Comparison of ENCODE assay signal across 42 mouse cellular contexts in the genomic region with DNA sequence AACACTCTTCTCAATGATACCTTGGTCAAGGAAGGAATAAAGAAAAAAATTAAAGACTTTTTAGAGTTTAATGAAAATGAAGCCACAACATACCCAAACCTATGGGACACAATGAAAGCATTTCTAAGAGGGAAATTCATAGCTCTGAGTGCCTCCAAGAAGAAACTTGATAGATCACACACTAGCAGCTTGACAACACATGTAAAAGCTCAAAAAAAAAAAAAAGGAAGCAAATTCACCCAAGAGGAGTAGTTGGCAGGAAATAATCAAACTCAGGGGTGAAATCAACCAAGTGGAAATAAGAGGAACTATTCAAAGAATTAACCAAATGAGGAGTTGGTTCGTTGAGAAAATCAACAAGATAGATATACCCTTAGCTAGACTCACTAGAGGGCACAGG. TPM values are rescaled to one million over a fixed set of nuclear protein-coding genes. Genes with fewer than 3 reads are reported as not detected.
"Had no signal": no experiment of that assay in that cellular context is flagged by ENCODE, and none has a peak within 500 bp of the region (broad histone marks: within the 10 kb centered on the region; RNA-seq: fewer than 3 reads in every experiment).

No protein-coding gene starts in this region.

RNA-seq across cellular contexts. Expression of a gene that starts 5.2 kb away (rescaled TPM):
- total RNA-seq: heart, postnatal 10 days; heart, postnatal 14 days; heart, postnatal 25 days; heart, postnatal 36 days; heart, postnatal 4 days; hematopoietic stem cell, adult 5-6 weeks; hindbrain, postnatal 0 days; layer of hippocampus, adult 18-20 months; layer of hippocampus, adult 2 months; layer of hippocampus, adult 8-10 months; layer of hippocampus, postnatal 25 days; left cerebral cortex, adult 18-20 months; left cerebral cortex, adult 2 months had no signal
- polyA plus RNA-seq: heart, embryonic 11.5 days; heart, embryonic 12.5 days; heart, embryonic 13.5 days; heart, embryonic 14.5 days; heart, embryonic 15.5 days; heart, embryonic 16.5 days; heart, postnatal 0 days; hindbrain, embryonic 10.5 days; hindbrain, embryonic 11.5 days; hindbrain, embryonic 12.5 days; hindbrain, embryonic 13.5 days; hindbrain, embryonic 14.5 days; hindbrain, embryonic 15.5 days; hindbrain, embryonic 16.5 days; hindbrain, postnatal 0 days; inflammation-experienced regulatory T-cells, adult 6 months; intestine, embryonic 14.5 days; intestine, embryonic 15.5 days; intestine, embryonic 16.5 days; intestine, postnatal 0 days; kidney, adult 2 months; kidney, embryonic 14.5 days; kidney, embryonic 15.5 days; kidney, embryonic 16.5 days; kidney, postnatal 0 days; large intestine, adult 2 months had no signal

RNA-seq across cellular contexts. Expression of a gene that starts 7.7 kb away (rescaled TPM):
- total RNA-seq: heart, postnatal 10 days; heart, postnatal 14 days; heart, postnatal 25 days; heart, postnatal 36 days; heart, postnatal 4 days; hematopoietic stem cell, adult 5-6 weeks; hindbrain, postnatal 0 days; layer of hippocampus, adult 18-20 months; layer of hippocampus, adult 2 months; layer of hippocampus, adult 8-10 months; layer of hippocampus, postnatal 10 days; layer of hippocampus, postnatal 14 days; layer of hippocampus, postnatal 25 days; layer of hippocampus, postnatal 36 days; left cerebral cortex, adult 18-20 months; left cerebral cortex, adult 2 months; left cerebral cortex, adult 8-10 months had no signal
- polyA plus RNA-seq: heart, embryonic 11.5 days; heart, embryonic 12.5 days; heart, embryonic 13.5 days; heart, embryonic 14.5 days; heart, embryonic 15.5 days; heart, embryonic 16.5 days; heart, postnatal 0 days; hindbrain, embryonic 10.5 days; hindbrain, embryonic 11.5 days; hindbrain, embryonic 12.5 days; hindbrain, embryonic 13.5 days; hindbrain, embryonic 14.5 days; hindbrain, embryonic 15.5 days; hindbrain, embryonic 16.5 days; hindbrain, postnatal 0 days; inflammation-experienced regulatory T-cells, adult 6 months; intestine, embryonic 14.5 days; intestine, embryonic 15.5 days; intestine, embryonic 16.5 days; intestine, postnatal 0 days; kidney, adult 2 months; kidney, embryonic 14.5 days; kidney, embryonic 15.5 days; kidney, embryonic 16.5 days; kidney, postnatal 0 days; large intestine, adult 2 months had no signal

RNA-seq across cellular contexts. Expression of a gene that starts 24.6 kb away (rescaled TPM):
- total RNA-seq: heart, postnatal 10 days; heart, postnatal 14 days; heart, postnatal 25 days; heart, postnatal 36 days; heart, postnatal 4 days; hematopoietic stem cell, adult 5-6 weeks; hindbrain, postnatal 0 days; layer of hippocampus, adult 18-20 months; layer of hippocampus, adult 2 months; layer of hippocampus, adult 8-10 months; layer of hippocampus, postnatal 10 days; layer of hippocampus, postnatal 14 days; layer of hippocampus, postnatal 25 days; layer of hippocampus, postnatal 36 days; left cerebral cortex, adult 18-20 months; left cerebral cortex, adult 2 months; left cerebral cortex, adult 8-10 months had no signal
- polyA plus RNA-seq: heart, embryonic 11.5 days; heart, embryonic 12.5 days; heart, embryonic 13.5 days; heart, embryonic 14.5 days; heart, embryonic 15.5 days; heart, embryonic 16.5 days; heart, postnatal 0 days; hindbrain, embryonic 10.5 days; hindbrain, embryonic 11.5 days; hindbrain, embryonic 12.5 days; hindbrain, embryonic 13.5 days; hindbrain, embryonic 14.5 days; hindbrain, embryonic 15.5 days; hindbrain, embryonic 16.5 days; hindbrain, postnatal 0 days; inflammation-experienced regulatory T-cells, adult 6 months; intestine, embryonic 14.5 days; intestine, embryonic 15.5 days; intestine, embryonic 16.5 days; intestine, postnatal 0 days; kidney, adult 2 months; kidney, embryonic 14.5 days; kidney, embryonic 15.5 days; kidney, embryonic 16.5 days; kidney, postnatal 0 days; large intestine, adult 2 months had no signal

RNA-seq across cellular contexts. Expression of a gene that starts 25.8 kb away (rescaled TPM):
- total RNA-seq: heart, postnatal 10 days; heart, postnatal 14 days; heart, postnatal 25 days; heart, postnatal 36 days; heart, postnatal 4 days; hematopoietic stem cell, adult 5-6 weeks; hindbrain, postnatal 0 days; layer of hippocampus, adult 18-20 months; layer of hippocampus, adult 2 months; layer of hippocampus, adult 8-10 months; layer of hippocampus, postnatal 10 days; layer of hippocampus, postnatal 14 days; layer of hippocampus, postnatal 25 days; layer of hippocampus, postnatal 36 days; left cerebral cortex, adult 18-20 months; left cerebral cortex, adult 2 months; left cerebral cortex, adult 8-10 months had no signal
- polyA plus RNA-seq: heart, embryonic 11.5 days; heart, embryonic 12.5 days; heart, embryonic 13.5 days; heart, embryonic 14.5 days; heart, embryonic 15.5 days; heart, embryonic 16.5 days; heart, postnatal 0 days; hindbrain, embryonic 10.5 days; hindbrain, embryonic 11.5 days; hindbrain, embryonic 12.5 days; hindbrain, embryonic 13.5 days; hindbrain, embryonic 14.5 days; hindbrain, embryonic 15.5 days; hindbrain, embryonic 16.5 days; hindbrain, postnatal 0 days; inflammation-experienced regulatory T-cells, adult 6 months; intestine, embryonic 14.5 days; intestine, embryonic 15.5 days; intestine, embryonic 16.5 days; intestine, postnatal 0 days; kidney, adult 2 months; kidney, embryonic 14.5 days; kidney, embryonic 15.5 days; kidney, embryonic 16.5 days; kidney, postnatal 0 days; large intestine, adult 2 months had no signal

RNA-seq across cellular contexts. Expression of a gene that starts 36.7 kb away (rescaled TPM):
- total RNA-seq: heart, postnatal 10 days; heart, postnatal 14 days; heart, postnatal 25 days; heart, postnatal 36 days; heart, postnatal 4 days; hematopoietic stem cell, adult 5-6 weeks; hindbrain, postnatal 0 days; layer of hippocampus, adult 18-20 months; layer of hippocampus, adult 2 months; layer of hippocampus, adult 8-10 months; layer of hippocampus, postnatal 10 days; layer of hippocampus, postnatal 14 days; layer of hippocampus, postnatal 25 days; layer of hippocampus, postnatal 36 days; left cerebral cortex, adult 18-20 months; left cerebral cortex, adult 2 months; left cerebral cortex, adult 8-10 months had no signal
- polyA plus RNA-seq: heart, embryonic 11.5 days; heart, embryonic 12.5 days; heart, embryonic 13.5 days; heart, embryonic 14.5 days; heart, embryonic 15.5 days; heart, embryonic 16.5 days; heart, postnatal 0 days; hindbrain, embryonic 10.5 days; hindbrain, embryonic 11.5 days; hindbrain, embryonic 12.5 days; hindbrain, embryonic 13.5 days; hindbrain, embryonic 14.5 days; hindbrain, embryonic 15.5 days; hindbrain, embryonic 16.5 days; hindbrain, postnatal 0 days; inflammation-experienced regulatory T-cells, adult 6 months; intestine, embryonic 14.5 days; intestine, embryonic 15.5 days; intestine, embryonic 16.5 days; intestine, postnatal 0 days; kidney, adult 2 months; kidney, embryonic 14.5 days; kidney, embryonic 15.5 days; kidney, embryonic 16.5 days; kidney, postnatal 0 days; large intestine, adult 2 months had no signal
